Mouse (Mus musculus) liver, adult 2 months (tissue): ENCODE data around the gene Racgap1. TPM values are rescaled to one million over a fixed set of nuclear protein-coding genes. Genes with fewer than 3 reads are reported as not detected.

Experiments
- DNase-seq: peaks from one replicate; pipeline ENCODE4 v3.0.0-alpha.2; 2011; ENCODE audit warnings: low read depth, low spot score; ENCODE audit errors: extremely low read depth
- H3K27ac ChIP-seq: fragments of 200-500 bp; replicated peaks from 2 replicates; pipeline ENCODE4 v1.5.1; 2012; ENCODE audit warnings: low read depth, mild to moderate bottlenecking, control low read depth, inconsistent platforms, low read length; ENCODE audit not compliant: insufficient read depth
- H3K27me3 ChIP-seq: fragments of 200-500 bp; 2 replicates; pipeline ENCODE4 v1.6.1; 2012; ENCODE audit warnings: mild to moderate bottlenecking, moderate library complexity, low read length, inconsistent platforms; ENCODE audit not compliant: control insufficient read depth, insufficient read depth
- H3K36me3 ChIP-seq: fragments of 200-500 bp; 2 replicates; pipeline ENCODE4 v1.6.1; 2012; ENCODE audit warnings: low read length, inconsistent platforms; ENCODE audit not compliant: control insufficient read depth, insufficient read depth
- H3K4me1 ChIP-seq: fragments of 200-500 bp; 2 replicates; pipeline ENCODE4 v1.6.1; 2011; ENCODE audit warnings: low read length; ENCODE audit not compliant: control insufficient read depth, insufficient read depth
- H3K4me3 ChIP-seq: fragments of 200-500 bp; 2 replicates; pipeline ENCODE4 v1.5.1; 2011; ENCODE audit warnings: low read depth, mild to moderate bottlenecking, control low read depth, low read length, moderate library complexity; ENCODE audit not compliant: insufficient read depth
- H3K79me2 ChIP-seq: fragments of 200-500 bp; 2 replicates; pipeline ENCODE4 v1.6.1; 2012; ENCODE audit warnings: inconsistent platforms, mild to moderate bottlenecking, low read length, moderate library complexity; ENCODE audit not compliant: control insufficient read depth, insufficient read depth
- H3K9ac ChIP-seq: fragments of 200-500 bp; 2 replicates; pipeline ENCODE4 v1.6.1; 2012; ENCODE audit warnings: low read depth, mild to moderate bottlenecking, control low read depth, inconsistent platforms, low read length
- CTCF ChIP-seq: fragments of 200-500 bp; IDR thresholded peaks from 2 replicates; pipeline ENCODE4 v1.5.1; 2011; ENCODE audit warnings: low read depth, low read length, control low read depth
- POLR2A ChIP-seq: fragments of 200-500 bp; IDR thresholded peaks from 2 replicates; pipeline ENCODE4 v1.6.1; 2011; ENCODE audit warnings: low read length, control low read depth; ENCODE audit not compliant: insufficient read depth; ENCODE audit errors: extremely low read depth
- WGBS: fragments of 180-500 bp; shearing (Covaris S2); methylation state at CpG from one replicate; pipeline ENCODE4 v1.1.7; 2018; 5-methylcytosine and 5-hydroxymethylcytosine counted together
- polyA plus RNA-seq: library from polyadenylated mRNA; depleted of rRNA; stranded (reverse); fragments of >200 nt; gene quantifications from 2 replicates; pipeline ENCODE4 v1.2.3, GENCODE M21; 2012; rRNA removed
- total RNA-seq: library from RNA; depleted of rRNA; stranded (reverse); fragments of >200 nt; gene quantifications from 2 replicates; pipeline ENCODE4 v1.2.3, GENCODE M21; 2014; rRNA removed

Racgap1 gene
- total and polyA plus RNA-seq, 2 experiments: 0.32 to 0.92 TPM

GRCm38 (mm10) chr15:99578802-99579485 is 72.5 kb downstream of the Racgap1 start, which contains the start of gene Aqp2:
Gene Aqp2 (plus strand): TSS chr15:99579055.
- H3K4me3 ChIP-seq: no peak within 1 kb of the TSS
- H3K36me3 ChIP-seq: no peaks in the 10 kb centered on the region
- TF ChIP-seq CTCF (no peak), POLR2A (no peak)
- no peak within 1 kb of the TSS for H3K27ac ChIP-seq
- no peak within 1 kb of the TSS for H3K9ac ChIP-seq
- H3K79me2 ChIP-seq: no peaks in the 10 kb centered on the region
- peaks cover 4% of the 10 kb centered on the region for H3K27me3 ChIP-seq
- no peak for DNase-seq
- no peaks in the 10 kb centered on the region for H3K4me1 ChIP-seq
- 85% methylated on average over 26 of the region's 26 CpGs for WGBS

Other genes starting within 250 kb of the Racgap1 start
- gene Nckap5l, start 193.9 kb downstream of the Racgap1 start, total RNA-seq: 0.09 and 0.27 TPM in 2 replicates
- 0.31 and 0.56 TPM in 2 replicates for gene Nckap5l, start 193.9 kb downstream of the Racgap1 start, polyA plus RNA-seq
- 3.1 and 3.2 TPM in 2 replicates for gene Bcdin3d, start 176.9 kb downstream of the Racgap1 start, total RNA-seq
- gene Bcdin3d, start 176.9 kb downstream of the Racgap1 start, polyA plus RNA-seq: 3.1 and 3.6 TPM in 2 replicates
- gene Faim2, start 123.5 kb downstream of the Racgap1 start, total RNA-seq: under 0.01 and 0.07 TPM in 2 replicates
- gene Faim2, start 123.5 kb downstream of the Racgap1 start, polyA plus RNA-seq: not detected in 2 replicates
- not detected in 2 replicates for gene Aqp2, start 72.6 kb downstream of the Racgap1 start, total RNA-seq
- not detected in 2 replicates for gene Aqp2, start 72.6 kb downstream of the Racgap1 start, polyA plus RNA-seq
- 0.46 TPM in 1 of 2 replicates, not detected in the other for gene Aqp5, start 60.9 kb downstream of the Racgap1 start, total RNA-seq
- gene Aqp5, start 60.9 kb downstream of the Racgap1 start, polyA plus RNA-seq: not detected in 2 replicates
- not detected in 2 replicates for gene Aqp6, start 50.3 kb downstream of the Racgap1 start, total RNA-seq
- not detected in 2 replicates for gene Aqp6, start 50.3 kb downstream of the Racgap1 start, polyA plus RNA-seq
- not detected in 2 replicates for gene Asic1, start 18.7 kb upstream of the Racgap1 start, total RNA-seq
- gene Asic1, start 18.7 kb upstream of the Racgap1 start, polyA plus RNA-seq: 0.16 TPM in 1 of 2 replicates, not detected in the other
- 2.0 and 3.1 TPM in 2 replicates for gene Smarcd1, start 50.5 kb upstream of the Racgap1 start, total RNA-seq
- 8.5 and 9.3 TPM in 2 replicates for gene Smarcd1, start 50.5 kb upstream of the Racgap1 start, polyA plus RNA-seq
- not detected in 2 replicates for gene Gm17349, start 53.8 kb upstream of the Racgap1 start, total RNA-seq
- gene Gm17349, start 53.8 kb upstream of the Racgap1 start, polyA plus RNA-seq: 1.4 TPM in 1 of 2 replicates, not detected in the other
- 147 and 151 TPM in 2 replicates for gene Gpd1, start 65.9 kb upstream of the Racgap1 start, total RNA-seq
- gene Gpd1, start 65.9 kb upstream of the Racgap1 start, polyA plus RNA-seq: 233 and 311 TPM in 2 replicates
- 58.6 and 70.0 TPM in 2 replicates for gene Cox14, start 74.0 kb upstream of the Racgap1 start, total RNA-seq
- 115 and 117 TPM in 2 replicates for gene Cox14, start 74.0 kb upstream of the Racgap1 start, polyA plus RNA-seq
- gene Cers5, start 121.2 kb upstream of the Racgap1 start, total RNA-seq: 3.2 and 3.8 TPM in 2 replicates
- gene Cers5, start 121.2 kb upstream of the Racgap1 start, polyA plus RNA-seq: 1.7 and 2.0 TPM in 2 replicates
- 28.9 and 32.7 TPM in 2 replicates for gene Lima1, start 223.8 kb upstream of the Racgap1 start, total RNA-seq
- gene Lima1, start 223.8 kb upstream of the Racgap1 start, polyA plus RNA-seq: 11.2 and 16.0 TPM in 2 replicates